Mouse (Mus musculus): ENCODE measurements around the gene Pds5a. TPM values are rescaled to one million over a fixed set of nuclear protein-coding genes. Genes with fewer than 3 reads are reported as not detected.

The Pds5a gene
- total and polyA plus RNA-seq, 3 experiments: 87.3 to 188 (median 88.0) TPM

DNA sequence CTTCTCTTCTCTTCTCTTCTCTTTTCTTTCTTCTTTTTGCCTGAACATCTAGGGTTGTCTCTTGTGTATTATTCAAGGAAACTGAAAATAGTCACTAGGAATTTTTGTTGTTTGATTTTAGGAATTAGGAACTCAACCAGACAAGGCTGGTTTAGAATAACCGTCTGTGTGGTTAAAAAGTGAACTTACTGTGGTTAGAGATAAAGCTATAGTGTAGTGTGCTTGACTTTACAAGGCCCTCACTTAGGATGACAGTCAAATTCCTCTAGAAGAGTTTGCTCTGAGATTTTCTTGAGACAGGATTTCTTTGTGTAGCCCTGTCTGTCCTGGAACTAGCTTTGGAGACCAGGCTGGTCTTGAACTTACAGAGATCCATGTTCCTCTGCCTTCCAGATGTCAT, 107.9 kb downstream of the Pds5a start:
- Histone ChIP-seq H3K9ac (ENCODE audit: control insufficient read depth, low read depth, low read length, poor library complexity, severe bottlenecking) (no peak overlapping the region), H3K4me1 (ENCODE audit: control insufficient read depth in 1 of 2, insufficient read depth in 2 of 2, low read length in 2 of 2) (peaks cover 0 to 2% of the 10 kb centered on the region in 2 experiments; a peak in 2 of 4 replicates), H3K27me3 (ENCODE audit: control insufficient read depth in 1 of 2, insufficient read depth in 2 of 2, low read length in 2 of 2) (no peaks in the 10 kb centered on the region), H3K9me3 (replicated peaks; ENCODE audit: insufficient read depth, low read length) (no peaks in the 10 kb centered on the region), H3K36me3 (ENCODE audit: control insufficient read depth in 1 of 2, insufficient read depth in 2 of 2, low read length in 2 of 2) (peaks cover 18 to 48% of the 10 kb centered on the region in 2 experiments), H3K79me2 (ENCODE audit: control insufficient read depth, insufficient read depth, low read length, poor library complexity) (no peaks in the 10 kb centered on the region; the same call in 1 of the 2 replicates), H3K27ac (ENCODE audit: control insufficient read depth, low read depth, low read length) (no peak overlapping the region), H3K4me3 (ENCODE audit: control insufficient read depth in 1 of 2, insufficient read depth in 1 of 2, low read depth in 2 of 2, low read length in 2 of 2) (no peak overlapping the region)
- DNase-seq (ENCODE audit: low read depth, low spot score): peak; percentile 46
- TF ChIP-seq ZKSCAN1 (IDR thresholded peaks at IDR 0.05; ENCODE audit: low read depth, low read length) (no peak), MYB (IDR thresholded peaks at IDR 0.05; ENCODE audit: low read depth, low read length) (no peak), RCOR1 (IDR thresholded peaks at IDR 0.05; ENCODE audit: low read depth, low read length) (peak; percentile 85), TBP (IDR thresholded peaks at IDR 0.05; ENCODE audit: low read depth, low read length) (no peak), ZNF384 (IDR thresholded peaks at IDR 0.05; ENCODE audit: low read depth, low read length) (no peak), EP300 (IDR thresholded peaks at IDR 0.05; ENCODE audit: low read depth in 1 of 2, low read length in 2 of 2) (peak; percentile 45 to 59; a peak in 3 of 4 replicates), TAL1 (IDR thresholded peaks at IDR 0.05; ENCODE audit: low read length) (no peak)

DNA sequence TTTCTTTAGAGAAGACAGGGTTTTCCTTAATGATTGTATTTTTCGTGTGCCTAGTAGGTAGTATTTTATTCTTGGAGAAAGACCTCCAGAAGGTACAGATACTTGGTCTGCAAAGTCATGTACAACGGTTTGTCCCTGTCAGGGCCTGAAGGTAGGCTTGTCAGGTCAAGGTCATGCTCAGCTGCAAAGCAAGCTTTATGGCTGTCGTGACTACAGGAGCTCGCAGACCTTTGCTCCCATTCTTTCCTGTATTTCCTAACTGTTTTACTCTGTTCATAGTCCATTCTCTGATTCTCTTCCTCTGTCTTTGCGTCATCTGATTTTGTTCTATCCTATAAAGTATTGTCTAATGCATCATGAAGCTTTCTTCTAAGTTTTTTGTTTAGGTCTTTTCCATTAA, 111.8 kb downstream of the Pds5a start:
- Histone ChIP-seq H3K79me2 (ENCODE audit: control insufficient read depth, insufficient read depth, low read length, poor library complexity) (no peaks in the 10 kb centered on the region; the same call in 1 of the 2 replicates), H3K27me3 (ENCODE audit: control insufficient read depth in 1 of 2, insufficient read depth in 2 of 2, low read length in 2 of 2) (no peaks in the 10 kb centered on the region), H3K4me3 (ENCODE audit: control insufficient read depth in 1 of 2, insufficient read depth in 1 of 2, low read depth in 2 of 2, low read length in 2 of 2) (no peak overlapping the region), H3K27ac (ENCODE audit: control insufficient read depth, low read depth, low read length) (no peak overlapping the region), H3K4me1 (ENCODE audit: control insufficient read depth in 1 of 2, insufficient read depth in 2 of 2, low read length in 2 of 2) (peaks cover 0 to 2% of the 10 kb centered on the region in 2 experiments; a peak in 2 of 4 replicates), H3K9ac (ENCODE audit: control insufficient read depth, low read depth, low read length, poor library complexity, severe bottlenecking) (no peak overlapping the region), H3K36me3 (ENCODE audit: control insufficient read depth in 1 of 2, insufficient read depth in 2 of 2, low read length in 2 of 2) (peaks cover 11 to 47% of the 10 kb centered on the region in 2 experiments), H3K9me3 (replicated peaks; ENCODE audit: insufficient read depth, low read length) (no peaks in the 10 kb centered on the region)
- no peak for DNase-seq (ENCODE audit: low read depth, low spot score)
- TF ChIP-seq RAD21 (IDR thresholded peaks at IDR 0.05; ENCODE audit: low read depth, low read length) (no peak), MXI1 (IDR thresholded peaks at IDR 0.05; ENCODE audit: low read depth, low read length) (no peak), TBP (IDR thresholded peaks at IDR 0.05; ENCODE audit: low read depth, low read length) (no peak), NELFE (IDR thresholded peaks at IDR 0.05; ENCODE audit: low read depth, low read length) (no peak), CHD1 (IDR thresholded peaks at IDR 0.05; ENCODE audit: low read depth, low read length) (no peak), POLR2AphosphoS5 (IDR thresholded peaks at IDR 0.05; ENCODE audit: borderline replicate concordance, low read depth, low read length) (no peak), TAL1 (IDR thresholded peaks at IDR 0.05; ENCODE audit: low read length) (no peak), SIN3A (IDR thresholded peaks at IDR 0.05; ENCODE audit: low read length) (no peak), MAZ (IDR thresholded peaks at IDR 0.05; ENCODE audit: low read depth, low read length) (no peak), MAX (IDR thresholded peaks at IDR 0.05; ENCODE audit: low read length) (no peak), ZMIZ1 (IDR thresholded peaks at IDR 0.05; ENCODE audit: low read depth, low read length) (no peak), UBTF (IDR thresholded peaks at IDR 0.05; ENCODE audit: borderline replicate concordance, insufficient read depth, low read depth, low read length) (no peak), ZNF384 (IDR thresholded peaks at IDR 0.05; ENCODE audit: low read depth, low read length) (no peak)

Measured in MEL (cell line).